Mouse (Mus musculus) MEL (cell line): Measurements from ENCODE around the gene Cwc25. TPM values are rescaled to one million over a fixed set of nuclear protein-coding genes. Genes with fewer than 3 reads are reported as not detected.

Experiments used
- DNase-seq: peaks from one replicate; pipeline ENCODE4 v3.0.0; 2011; ENCODE audit warnings: low read depth, low spot score
- H3K27ac ChIP-seq: 2 replicates; pipeline ENCODE4 v1.5.1; 2012; ENCODE audit warnings: low read depth, mild to moderate bottlenecking, control low read depth, low read length, moderate library complexity; ENCODE audit not compliant: control insufficient read depth
- H3K27me3 ChIP-seq, 2 experiments: fragments of 150-350 bp in 1 of 2; sonication (generic) in 1 of 2; 2 replicates each; pipeline ENCODE4 v1.6.1; 2012; ENCODE audit warnings: low read length in 2 of 2, mild to moderate bottlenecking in 2 of 2, improper control_type of control experiment in 1 of 2, moderate library complexity in 1 of 2; ENCODE audit not compliant: insufficient read depth in 2 of 2, control insufficient read depth in 1 of 2
- H3K36me3 ChIP-seq, 2 experiments: 2 replicates each; pipeline ENCODE4 v1.6.1; 2012 to 2014; ENCODE audit warnings: low read length in 2 of 2, improper control_type of control experiment in 1 of 2, inconsistent platforms in 1 of 2, mild to moderate bottlenecking in 1 of 2; ENCODE audit not compliant: insufficient read depth in 2 of 2, control insufficient read depth in 1 of 2
- H3K4me1 ChIP-seq, 2 experiments: fragments of 150-350 bp in 1 of 2; sonication (generic) in 1 of 2; 2 replicates each; pipeline ENCODE4 v1.6.1; 2012; ENCODE audit warnings: low read length in 2 of 2, improper control_type of control experiment in 1 of 2, mild to moderate bottlenecking in 1 of 2; ENCODE audit not compliant: insufficient read depth in 2 of 2, control insufficient read depth in 1 of 2
- H3K4me3 ChIP-seq, 2 experiments: fragments of 150-350 bp in 1 of 2; sonication (generic) in 1 of 2; 2 replicates each; pipeline ENCODE4 v1.5.1; 2012; ENCODE audit warnings: low read depth in 2 of 2, low read length in 2 of 2, mild to moderate bottlenecking in 2 of 2, moderate library complexity in 2 of 2, control low read depth in 1 of 2, improper control_type of control experiment in 1 of 2; ENCODE audit not compliant: control insufficient read depth in 1 of 2, insufficient read depth in 1 of 2
- H3K79me2 ChIP-seq: 2 replicates; pipeline ENCODE4 v1.6.1; 2012; ENCODE audit warnings: mild to moderate bottlenecking, low read length, moderate library complexity; ENCODE audit not compliant: control insufficient read depth, poor library complexity, insufficient read depth
- H3K9ac ChIP-seq: 2 replicates; pipeline ENCODE4 v1.6.1; 2012; ENCODE audit warnings: low read depth, mild to moderate bottlenecking, control low read depth, low read length, moderate library complexity; ENCODE audit not compliant: control insufficient read depth, poor library complexity, severe bottlenecking
- H3K9me3 ChIP-seq: fragments of 150-350 bp; sonication (generic); replicated peaks from 2 replicates; pipeline ENCODE4 v1.6.1; 2012; ENCODE audit warnings: mild to moderate bottlenecking, low read length, improper control_type of control experiment, moderate library complexity; ENCODE audit not compliant: insufficient read depth
- BHLHE40 ChIP-seq: IDR thresholded peaks from 2 replicates; pipeline ENCODE4 v1.6.1; 2012; ENCODE audit warnings: low read depth, mild to moderate bottlenecking, inconsistent platforms, low read length, improper control_type of control experiment, borderline replicate concordance
- CHD1 ChIP-seq: IDR thresholded peaks from 2 replicates; pipeline ENCODE4 v1.6.1; 2012; ENCODE audit warnings: low read depth, mild to moderate bottlenecking, inconsistent platforms, low read length, improper control_type of control experiment
- CTCF ChIP-seq, 3 experiments: IDR thresholded peaks in 2 of 3; conservative IDR thresholded peaks in 1 of 3; 2 replicates each; pipeline ENCODE4 v1.5.1; 2011 to 2012; ENCODE audit warnings: low read length in 3 of 3, low read depth in 2 of 3, mild to moderate bottlenecking in 2 of 3, improper control_type of control experiment in 1 of 3, inconsistent platforms in 1 of 3, mixed read lengths in 1 of 3, moderate library complexity in 1 of 3; ENCODE audit not compliant: control insufficient read depth in 1 of 3, insufficient read depth in 1 of 3, poor library complexity in 1 of 3, severe bottlenecking in 1 of 3
- ELF1 ChIP-seq: IDR thresholded peaks from 2 replicates; pipeline ENCODE4 v1.6.1; 2014; ENCODE audit warnings: low read depth, mild to moderate bottlenecking, inconsistent platforms, low read length, improper control_type of control experiment, moderate library complexity
- EP300 ChIP-seq, 2 experiments: IDR thresholded peaks; 2 replicates each; pipeline ENCODE4 v1.6.1; 2011; ENCODE audit warnings: improper control_type of control experiment in 2 of 2, low read length in 2 of 2, low read depth in 1 of 2, mild to moderate bottlenecking in 1 of 2
- ETS1 ChIP-seq: IDR thresholded peaks from 2 replicates; pipeline ENCODE4 v1.6.1; 2012; ENCODE audit warnings: low read depth, mild to moderate bottlenecking, inconsistent platforms, low read length, improper control_type of control experiment, moderate library complexity
- GABPA ChIP-seq: IDR thresholded peaks from 2 replicates; pipeline ENCODE4 v1.6.1; 2012; ENCODE audit warnings: low read depth, mild to moderate bottlenecking, inconsistent platforms, low read length, improper control_type of control experiment, moderate library complexity
- GATA1 ChIP-seq: IDR thresholded peaks from 2 replicates; pipeline ENCODE4 v1.6.1; 2011; ENCODE audit warnings: low read depth, low read length, improper control_type of control experiment
- HCFC1 ChIP-seq: IDR thresholded peaks from 2 replicates; pipeline ENCODE4 v1.6.1; 2012; ENCODE audit warnings: low read depth, mild to moderate bottlenecking, inconsistent platforms, low read length, improper control_type of control experiment, moderate library complexity
- JUND ChIP-seq: IDR thresholded peaks from 2 replicates; pipeline ENCODE4 v1.6.1; 2011; ENCODE audit warnings: low read depth, mild to moderate bottlenecking, improper control_type of control experiment, low read length
- KAT2A ChIP-seq: conservative IDR thresholded peaks from 2 replicates; pipeline ENCODE4 v1.6.1; 2012; ENCODE audit warnings: low read depth, low read length, improper control_type of control experiment, inconsistent platforms
- MAFK ChIP-seq: IDR thresholded peaks from 2 replicates; pipeline ENCODE4 v1.6.1; 2011; ENCODE audit warnings: low read depth, mild to moderate bottlenecking, low read length, improper control_type of control experiment, borderline replicate concordance
- MAX ChIP-seq: IDR thresholded peaks from 2 replicates; pipeline ENCODE4 v1.6.1; 2011; ENCODE audit warnings: low read length, improper control_type of control experiment
- MAZ ChIP-seq: IDR thresholded peaks from 2 replicates; pipeline ENCODE4 v1.6.1; 2012; ENCODE audit warnings: low read depth, mild to moderate bottlenecking, inconsistent platforms, low read length, improper control_type of control experiment
- MEF2A ChIP-seq: IDR thresholded peaks from 2 replicates; pipeline ENCODE4 v1.6.1; 2014; ENCODE audit warnings: low read depth, mild to moderate bottlenecking, inconsistent platforms, low read length, improper control_type of control experiment; ENCODE audit not compliant: poor library complexity, insufficient replicate concordance, severe bottlenecking; ENCODE audit errors: extremely low read depth
- MXI1 ChIP-seq: IDR thresholded peaks from 2 replicates; pipeline ENCODE4 v1.6.1; 2011; ENCODE audit warnings: mild to moderate bottlenecking, low read depth, low read length, improper control_type of control experiment
- MYB ChIP-seq: IDR thresholded peaks from 2 replicates; pipeline ENCODE4 v1.6.1; 2011; ENCODE audit warnings: mild to moderate bottlenecking, low read depth, low read length, improper control_type of control experiment
- NELFE ChIP-seq: IDR thresholded peaks from 2 replicates; pipeline ENCODE4 v1.6.1; 2011; ENCODE audit warnings: low read depth, low read length, improper control_type of control experiment
- NRF1 ChIP-seq: IDR thresholded peaks from 2 replicates; pipeline ENCODE4 v1.6.1; 2014; ENCODE audit warnings: low read depth, mild to moderate bottlenecking, inconsistent platforms, low read length, improper control_type of control experiment, moderate library complexity; ENCODE audit not compliant: poor library complexity, insufficient read depth, severe bottlenecking
- POLR2AphosphoS2 ChIP-seq: IDR thresholded peaks from 2 replicates; pipeline ENCODE4 v1.6.1; 2011; ENCODE audit warnings: low read length, improper control_type of control experiment
- POLR2AphosphoS5 ChIP-seq: IDR thresholded peaks from 2 replicates; pipeline ENCODE4 v1.6.1; 2012; ENCODE audit warnings: low read depth, borderline replicate concordance, mild to moderate bottlenecking, inconsistent platforms, low read length, moderate library complexity, mixed read lengths
- RAD21 ChIP-seq: IDR thresholded peaks from 2 replicates; pipeline ENCODE4 v1.6.1; 2011; ENCODE audit warnings: mild to moderate bottlenecking, low read depth, low read length, improper control_type of control experiment
- RCOR1 ChIP-seq: IDR thresholded peaks from 2 replicates; pipeline ENCODE4 v1.6.1; 2012; ENCODE audit warnings: low read depth, mild to moderate bottlenecking, inconsistent platforms, low read length, improper control_type of control experiment
- SIN3A ChIP-seq: IDR thresholded peaks from 2 replicates; pipeline ENCODE4 v1.6.1; 2012; ENCODE audit warnings: low read length, improper control_type of control experiment, inconsistent platforms
- SMC3 ChIP-seq: IDR thresholded peaks from 2 replicates; pipeline ENCODE4 v1.6.1; 2011; ENCODE audit warnings: low read depth, low read length, improper control_type of control experiment
- TBP ChIP-seq: IDR thresholded peaks from 2 replicates; pipeline ENCODE4 v1.8.0; 2011; ENCODE audit warnings: low read depth, low read length, improper control_type of control experiment
- TCF12 ChIP-seq: IDR thresholded peaks from 2 replicates; pipeline ENCODE4 v1.6.1; 2014; ENCODE audit warnings: low read depth, mild to moderate bottlenecking, inconsistent platforms, low read length, improper control_type of control experiment, moderate library complexity
- UBTF ChIP-seq: IDR thresholded peaks from 2 replicates; pipeline ENCODE4 v1.6.1; 2012; ENCODE audit warnings: low read depth, mild to moderate bottlenecking, inconsistent platforms, low read length, improper control_type of control experiment, moderate library complexity, borderline replicate concordance; ENCODE audit not compliant: insufficient read depth
- USF1 ChIP-seq: IDR thresholded peaks from 2 replicates; pipeline ENCODE4 v1.6.1; 2014; ENCODE audit warnings: low read depth, mild to moderate bottlenecking, inconsistent platforms, low read length, improper control_type of control experiment, moderate library complexity
- USF2 ChIP-seq, 2 experiments: IDR thresholded peaks; 2 replicates each; pipeline ENCODE4 v1.6.1; 2011 to 2012; ENCODE audit warnings: improper control_type of control experiment in 2 of 2, low read length in 2 of 2, borderline replicate concordance in 1 of 2, inconsistent platforms in 1 of 2, low read depth in 1 of 2, mild to moderate bottlenecking in 1 of 2; ENCODE audit not compliant: insufficient read depth in 1 of 2
- ZC3H11A ChIP-seq: IDR thresholded peaks from 2 replicates; pipeline ENCODE4 v1.6.1; 2012; ENCODE audit warnings: low read depth, mild to moderate bottlenecking, inconsistent platforms, low read length, improper control_type of control experiment
- ZKSCAN1 ChIP-seq: IDR thresholded peaks from 2 replicates; pipeline ENCODE4 v1.6.1; 2012; ENCODE audit warnings: low read depth, mild to moderate bottlenecking, inconsistent platforms, low read length, improper control_type of control experiment, moderate library complexity
- ZNF384 ChIP-seq: IDR thresholded peaks from 2 replicates; pipeline ENCODE4 v1.6.1; 2012; ENCODE audit warnings: low read depth, mild to moderate bottlenecking, inconsistent platforms, low read length, improper control_type of control experiment
- polyA plus RNA-seq, 2 experiments: library from polyadenylated mRNA; stranded (reverse) in 1 of 2; unstranded in 1 of 2; fragments of >175 nt in 1 of 2; fragments of >200 nt in 1 of 2; gene quantifications; 2 replicates each; pipeline versions ENCODE4 v1.2.1 to v1.2.4; 2012; ENCODE audit warnings: low replicate concordance in 2 of 2, low read depth in 1 of 2; ENCODE audit not compliant: insufficient read length in 2 of 2, insufficient read depth in 1 of 2, missing spikeins in 1 of 2
- total RNA-seq: library from RNA; depleted of rRNA; stranded (reverse); fragments of 300-350 nt; gene quantifications from 2 replicates; pipeline ENCODE4 v1.2.3, GENCODE M21; 2012

The Cwc25 gene
- total and polyA plus RNA-seq, 3 experiments: 16.7 to 20.8 TPM; not detected in 1

DNA sequence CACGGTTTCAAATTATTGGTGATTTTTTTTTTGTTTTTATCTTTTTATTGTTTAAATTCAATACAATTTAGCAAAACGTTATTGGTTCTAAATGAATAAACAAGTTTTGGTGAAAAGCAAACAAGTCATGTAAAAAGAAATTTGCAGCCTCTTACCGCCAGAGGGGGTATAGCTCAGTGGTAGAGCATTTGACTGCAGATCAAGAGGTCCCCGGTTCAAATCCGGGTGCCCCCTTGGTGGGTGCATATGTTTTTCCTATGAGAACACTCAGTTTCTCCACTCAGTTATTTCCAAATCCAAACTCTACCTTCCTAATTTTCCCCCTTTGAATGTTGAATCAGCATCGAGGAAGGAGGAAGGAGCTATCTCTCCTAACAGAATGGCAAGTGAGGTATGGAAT is 30.6 kb upstream of the Cwc25 start (continued):
- TF ChIP-seq CTCF (IDR thresholded peaks at IDR 0.05 in 2 of 3, conservative IDR thresholded peaks at IDR 0.05 in 1 of 3; ENCODE audit: control insufficient read depth in 1 of 3, insufficient read depth in 1 of 3, low read depth in 2 of 3, low read length in 3 of 3, poor library complexity in 1 of 3, severe bottlenecking in 1 of 3) (peak in 2 of 3 experiments; percentile 6 to 16; a peak in 1 of 6 replicates), ZC3H11A (no peak), MYB (no peak), RCOR1 (no peak)
- TF ChIP-seq, all 39 proteins: peak for 4

DNA sequence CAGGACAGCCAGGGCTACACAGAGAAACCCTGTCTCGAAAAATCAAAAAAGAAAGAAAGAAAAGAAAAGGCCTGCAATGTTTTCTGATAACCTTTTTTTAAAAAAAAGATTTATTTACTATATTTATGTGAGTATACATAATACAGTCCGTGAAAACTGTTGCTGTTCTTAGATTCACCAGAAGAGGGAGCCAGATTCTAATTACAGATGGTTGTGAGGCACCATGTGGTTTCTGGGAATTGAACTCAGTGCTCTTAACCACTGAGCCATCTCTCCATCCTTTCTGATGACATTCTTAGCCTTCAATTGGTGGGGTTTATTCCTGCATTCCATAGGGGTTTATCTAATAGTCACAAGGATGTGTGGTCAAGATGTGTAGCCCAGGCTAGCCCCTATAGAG is 26.8 kb upstream of the Cwc25 start:
- no peaks in the 10 kb centered on the region for H3K36me3 ChIP-seq
- H3K4me3 ChIP-seq: no peak overlapping the region
- H3K9ac ChIP-seq: no peak overlapping the region
- peak; percentile 92 for DNase-seq
- H3K79me2 ChIP-seq: no peaks in the 10 kb centered on the region
- H3K27me3 ChIP-seq: no peaks in the 10 kb centered on the region; a peak in 1 of 4 replicates
- peaks cover 0 to 2% of the 10 kb centered on the region in 2 experiments; a peak in 1 of 4 replicates for H3K4me1 ChIP-seq
- no peak overlapping the region for H3K27ac ChIP-seq
- H3K9me3 ChIP-seq: no peaks in the 10 kb centered on the region
- TF ChIP-seq MAX (peak; percentile 91), ZNF384 (peak; percentile 79), ELF1 (no peak), ETS1 (no peak), POLR2AphosphoS2 (no peak), HCFC1 (peak; percentile 55; the same call in 1 of the 2 replicates), MAZ (0 out of 2 replicates have a peak, but pooled peaks have one; percentile 42), TCF12 (no peak), POLR2AphosphoS5 (no peak), MYB (no peak), EP300 (IDR thresholded peaks at IDR 0.05; ENCODE audit: low read depth in 1 of 2, low read length in 2 of 2) (no peak), SIN3A (peak; percentile 88), SMC3 (peak; percentile 92), NELFE (0 out of 2 replicates have a peak, but pooled peaks have one; percentile 15), ZC3H11A (peak; percentile 93), MEF2A (no peak), TBP (peak; percentile 42), JUND (peak; percentile 35; the same call in 1 of the 2 replicates), GATA1 (no peak), KAT2A (no peak), USF1 (peak; percentile 70), MAFK (0 out of 2 replicates have a peak, but pooled peaks have one; percentile 19), NRF1 (no peak), ZKSCAN1 (no peak), USF2 (IDR thresholded peaks at IDR 0.05; ENCODE audit: borderline replicate concordance in 1 of 2, insufficient read depth in 1 of 2, low read depth in 1 of 2, low read length in 2 of 2) (no peak), BHLHE40 (peak; percentile 48), MXI1 (peak; percentile 85), RAD21 (peak; percentile 92), RCOR1 (peak; percentile 59), UBTF (no peak), CTCF (IDR thresholded peaks at IDR 0.05 in 2 of 3, conservative IDR thresholded peaks at IDR 0.05 in 1 of 3; ENCODE audit: control insufficient read depth in 1 of 3, insufficient read depth in 1 of 3, low read depth in 2 of 3, low read length in 3 of 3, poor library complexity in 1 of 3, severe bottlenecking in 1 of 3) (peak; percentile 46 to 89 (median 76)), GABPA (no peak), CHD1 (no peak)
